Mouse (Mus musculus) fat pad, adult 2 months (tissue): ENCODE data around the gene Mier2.

ENCODE experiments used
- DNase-seq: peaks from one replicate; pipeline ENCODE4 v3.0.0-alpha.2; 2011; ENCODE audit warnings: low read depth, low spot score; ENCODE audit errors: extremely low read depth

Gene Mier2

DNA sequence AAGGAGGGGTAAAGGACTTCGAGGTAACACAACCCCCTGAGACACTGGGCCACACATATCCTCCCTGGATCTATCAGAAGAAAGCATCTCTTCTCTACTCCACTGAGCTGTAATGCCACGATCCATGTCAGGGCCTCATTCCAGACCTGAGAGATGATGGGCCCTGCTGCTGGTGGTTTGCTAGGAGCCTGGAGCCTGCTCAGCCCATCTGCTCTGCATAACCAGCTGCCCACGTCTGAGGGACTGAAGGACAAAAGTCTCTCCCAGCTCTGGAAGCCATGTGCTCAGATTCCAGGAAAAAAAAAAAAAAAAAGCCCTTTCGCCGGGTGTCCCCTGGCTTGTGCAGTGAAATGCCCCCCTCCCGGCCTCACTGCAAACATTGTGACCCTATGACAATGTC is 20.8 kb upstream of the Mier2 start:
- DNase-seq = no peak

DNA sequence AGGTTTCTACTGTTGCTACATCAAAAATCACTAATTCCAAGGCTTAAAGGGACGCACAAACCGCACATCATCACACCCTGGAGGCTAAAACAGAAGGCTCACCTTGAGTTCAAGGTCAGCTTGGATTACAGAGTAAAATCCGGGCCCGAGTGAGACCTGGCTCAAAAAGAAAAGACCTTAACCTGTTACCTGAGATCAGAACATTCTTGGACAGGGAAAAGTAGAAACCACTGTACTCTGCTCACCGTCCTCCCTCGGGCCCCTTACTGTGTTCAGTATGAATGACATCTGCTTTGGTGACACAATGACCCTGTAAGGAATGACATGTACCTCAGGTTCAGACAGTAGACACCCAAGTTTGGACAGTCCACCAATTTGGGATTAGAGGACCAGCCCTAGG is 19.8 kb upstream of the Mier2 start:
- no peak for DNase-seq

DNA sequence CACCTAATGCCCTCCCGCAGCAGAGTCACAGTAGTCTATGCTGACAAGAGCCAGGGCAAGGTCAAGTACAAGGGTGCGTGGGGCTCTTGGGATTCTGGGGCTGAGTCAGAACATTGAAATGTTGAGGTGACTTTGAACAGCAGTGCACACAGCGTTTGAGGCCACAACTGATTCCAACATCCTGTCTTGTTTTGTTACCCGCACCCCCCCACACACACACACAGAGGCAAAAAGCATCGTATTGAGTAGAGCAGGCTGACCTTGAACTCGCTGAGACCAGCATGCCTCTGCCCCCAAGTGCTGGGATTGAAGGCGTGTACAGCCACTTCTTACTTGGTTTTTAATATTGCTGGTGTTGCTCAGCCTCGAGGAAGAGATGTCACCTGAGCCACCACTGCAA is 19.4 kb upstream of the Mier2 start:
- DNase-seq = no peak

DNA sequence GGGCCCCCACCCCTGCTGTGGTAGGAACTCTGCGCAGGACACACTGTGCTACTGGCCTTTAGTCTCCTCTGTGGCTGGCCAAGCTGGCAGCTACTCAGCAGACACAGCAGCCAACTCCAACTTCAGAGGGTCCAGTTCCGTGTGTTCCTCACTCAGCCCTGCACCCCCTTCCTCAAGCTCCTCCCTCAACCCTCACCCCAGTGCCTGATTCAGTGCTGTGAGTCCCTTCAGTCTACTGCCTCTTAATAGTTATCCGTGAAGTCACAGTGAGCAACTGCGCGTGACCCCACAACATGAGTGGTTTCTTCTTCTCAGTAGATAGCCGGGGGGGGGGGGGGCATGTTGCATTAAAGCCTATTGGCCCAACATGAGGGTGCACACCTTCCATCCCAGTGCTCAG is 18.6 kb upstream of the Mier2 start:
- DNase-seq = no peak

DNA sequence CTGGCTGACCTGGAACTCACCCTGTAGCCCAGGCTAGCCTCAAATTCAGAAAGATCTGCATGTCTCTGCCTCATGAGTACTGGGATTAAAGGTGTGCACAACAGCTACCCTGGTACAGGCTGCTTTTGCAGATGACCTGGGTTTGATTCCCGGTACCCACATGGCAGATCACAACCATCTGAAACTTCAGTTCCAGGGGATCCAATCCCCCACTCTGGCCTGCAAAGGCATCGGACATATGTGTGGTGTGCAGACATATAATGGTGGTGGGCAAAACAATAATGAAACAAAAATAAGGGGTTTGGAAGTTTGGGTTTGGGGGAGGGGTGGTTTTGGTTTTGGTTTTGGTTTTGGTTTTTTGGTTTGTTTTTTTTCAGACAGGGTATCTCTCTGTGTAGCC is 16.3 kb upstream of the Mier2 start:
- DNase-seq = no peak

DNA sequence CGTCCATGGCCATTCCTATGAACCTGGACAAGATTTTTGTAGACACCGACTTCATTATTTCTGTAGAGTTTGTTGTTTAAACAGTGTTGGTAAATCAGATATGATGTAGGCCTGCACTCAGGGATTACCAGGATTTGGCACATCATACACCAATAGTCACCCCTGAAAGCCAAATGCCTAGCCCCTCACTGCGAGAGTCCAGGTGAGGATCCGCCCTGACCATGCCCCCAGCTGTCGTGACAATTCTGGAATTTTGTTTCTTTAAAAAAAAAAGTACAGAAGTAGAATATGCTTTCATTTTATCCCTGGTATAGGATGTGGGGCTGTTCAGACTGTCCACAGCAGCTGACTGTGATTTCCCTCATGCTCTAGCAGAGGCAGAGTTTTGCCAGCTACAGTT is 14.9 kb upstream of the Mier2 start:
- DNase-seq = no peak

DNA sequence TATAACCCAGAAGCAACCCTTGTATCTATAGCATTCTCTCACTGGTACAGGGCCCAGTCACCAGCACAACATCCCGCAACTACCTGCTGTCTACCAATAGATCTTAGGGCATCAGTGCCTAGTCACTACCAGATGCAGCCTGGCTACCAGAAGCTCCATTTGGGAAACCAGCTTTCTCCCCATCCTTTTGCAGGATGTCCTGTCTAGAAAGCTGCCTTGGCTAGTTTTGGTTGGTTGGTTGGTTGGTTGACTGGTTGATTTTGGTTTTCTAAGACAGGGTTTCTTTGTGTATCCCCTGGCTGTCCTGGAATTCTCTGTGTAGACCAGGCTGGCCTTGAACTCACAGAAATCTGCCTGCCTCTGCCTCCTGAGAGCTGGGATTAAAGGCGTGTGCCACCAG is 4.7 kb upstream of the Mier2 start:
- DNase-seq = no peak

DNA sequence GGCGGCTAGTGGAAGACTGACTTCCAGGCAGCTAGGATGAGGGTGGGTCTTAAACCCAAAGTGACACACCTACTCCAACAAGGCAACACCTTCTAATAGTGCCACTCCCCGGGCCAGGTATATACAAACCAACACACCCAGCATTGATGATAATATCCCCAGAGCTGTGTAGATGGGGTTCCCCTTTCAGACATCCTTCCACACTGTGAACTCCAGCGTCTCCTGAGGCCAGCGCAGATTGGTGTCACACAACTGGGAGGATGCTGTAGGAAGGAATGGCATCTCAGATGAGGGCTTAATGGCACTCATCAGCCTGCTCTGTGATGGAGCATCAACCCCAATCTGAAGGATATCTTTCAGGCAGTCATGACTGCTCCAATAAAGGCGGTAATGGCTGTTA is 2.5 kb upstream of the Mier2 start:
- DNase-seq = no peak

DNA sequence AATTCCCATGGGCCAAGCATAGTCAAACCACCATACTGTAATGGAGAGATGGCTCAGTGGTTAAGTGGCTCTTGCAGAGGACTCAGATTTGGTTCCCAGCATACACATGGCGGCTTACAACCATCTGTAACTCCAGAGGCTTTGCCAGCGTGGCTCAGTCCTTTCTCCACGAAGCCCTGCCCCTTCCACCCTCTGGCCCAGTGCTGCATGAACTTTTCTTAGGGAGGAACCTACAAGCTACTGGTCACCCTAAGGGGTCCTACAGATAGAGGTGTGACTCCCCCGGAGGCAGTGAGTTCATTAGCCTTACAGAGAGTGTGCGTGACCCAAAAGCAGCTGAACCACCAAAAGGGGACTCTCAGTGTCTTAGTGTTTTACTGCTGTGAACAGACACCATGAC is 2.0 kb upstream of the Mier2 start:
- no peak for DNase-seq

DNA sequence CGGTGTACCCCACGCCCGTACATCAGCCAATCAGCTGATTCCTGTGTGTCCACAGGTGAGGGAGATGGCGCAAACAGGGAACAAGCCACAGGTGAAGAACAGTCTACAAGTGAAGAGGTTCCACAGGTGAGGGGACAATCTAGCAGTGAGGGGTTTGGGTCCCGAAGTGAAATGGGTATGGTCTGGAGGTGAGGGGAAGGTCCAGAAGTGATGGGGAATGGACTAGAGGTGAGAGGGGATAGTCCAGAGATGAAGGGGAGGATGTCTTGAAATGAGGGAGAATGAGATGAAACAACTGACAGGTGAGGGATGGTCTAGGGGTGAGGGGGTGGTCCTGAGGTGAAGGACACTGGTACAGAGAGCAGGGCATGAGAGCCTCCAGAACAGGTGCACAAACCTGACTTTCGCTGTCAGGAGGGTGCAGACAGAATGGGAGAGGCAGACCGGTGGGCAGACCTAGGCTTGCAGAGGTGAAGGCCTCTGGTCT is 282 bp upstream of the Mier2 start:
- no peak for DNase-seq

DNA sequence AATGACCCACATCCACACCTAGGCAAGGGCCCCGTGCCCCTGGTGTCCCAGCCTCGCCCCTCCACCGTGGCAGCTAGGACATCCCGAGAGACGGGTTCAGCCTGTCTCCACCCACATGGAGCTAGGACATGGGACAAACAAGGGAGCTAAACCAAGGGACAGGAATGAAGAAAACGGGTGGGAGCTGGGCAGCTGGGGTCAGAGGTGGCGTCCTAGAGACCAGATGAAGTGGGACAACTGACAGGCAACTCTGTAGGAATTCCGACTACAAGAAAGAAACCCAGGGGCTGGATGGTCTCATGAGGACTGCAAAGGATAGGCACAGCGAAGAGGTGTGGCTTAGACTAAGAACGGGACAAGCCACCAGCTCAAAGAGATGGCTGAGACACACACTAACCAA is 1.3 kb downstream of the Mier2 start:
- DNase-seq = no peak

DNA sequence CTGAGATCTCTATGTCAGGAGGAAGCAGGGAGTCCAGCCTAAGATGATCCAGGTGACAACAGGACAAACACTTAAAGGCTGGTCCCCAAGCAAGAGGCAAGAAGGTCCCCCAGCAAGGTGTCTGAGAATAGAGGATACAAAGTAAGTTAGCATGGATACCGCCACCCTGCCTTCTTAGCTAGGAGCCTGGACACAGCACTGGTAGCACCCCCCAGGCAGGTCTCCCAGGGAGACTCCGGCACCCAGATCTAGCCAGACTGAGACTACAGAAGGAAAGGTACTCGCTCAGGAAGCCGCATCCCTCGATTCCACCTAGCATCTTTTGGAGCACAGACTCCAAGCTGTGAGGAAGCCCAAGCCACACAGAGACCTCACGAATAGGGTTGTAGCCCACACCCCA is 1.8 kb downstream of the Mier2 start:
- DNase-seq = no peak

DNA sequence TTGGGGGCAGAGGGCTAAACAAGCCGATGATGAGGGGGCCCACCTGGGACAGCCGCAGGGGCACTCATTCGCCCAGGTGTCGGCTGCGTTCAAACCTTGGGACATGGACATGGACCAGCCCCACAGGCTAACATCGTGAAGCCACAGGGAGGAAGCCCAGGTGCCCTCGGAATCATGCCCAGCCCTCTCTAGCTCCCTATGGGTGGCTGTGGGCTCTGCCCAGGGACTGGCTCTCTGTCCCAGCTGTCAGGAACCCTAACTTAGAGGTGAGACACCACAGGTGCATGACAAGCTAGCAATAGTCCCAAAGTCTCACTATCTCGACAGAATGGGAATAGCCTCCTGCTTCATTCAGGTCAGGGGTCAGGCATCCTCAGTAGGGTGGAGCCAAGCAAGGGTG is 2.5 kb downstream of the Mier2 start:
- no peak for DNase-seq

DNA sequence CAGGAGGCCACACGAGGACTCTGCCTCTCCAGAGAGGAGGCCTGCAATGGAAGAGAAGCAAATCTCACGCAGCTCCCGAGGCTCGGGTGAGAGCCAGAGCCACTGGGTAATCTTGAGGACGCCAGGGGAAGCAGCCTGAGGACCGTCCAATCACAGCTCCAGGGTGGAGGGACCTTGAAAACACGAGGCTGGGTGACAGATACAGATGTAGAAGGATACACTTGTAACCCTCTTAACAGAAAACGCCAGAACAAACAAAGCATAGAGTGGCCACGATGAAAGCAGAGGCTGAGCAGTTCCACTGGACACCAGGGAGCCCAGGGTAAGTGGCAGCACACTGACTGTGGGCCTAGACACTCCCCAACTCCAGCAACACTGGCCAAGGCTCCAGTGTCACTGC is 4.6 kb downstream of the Mier2 start:
- DNase-seq = no peak

DNA sequence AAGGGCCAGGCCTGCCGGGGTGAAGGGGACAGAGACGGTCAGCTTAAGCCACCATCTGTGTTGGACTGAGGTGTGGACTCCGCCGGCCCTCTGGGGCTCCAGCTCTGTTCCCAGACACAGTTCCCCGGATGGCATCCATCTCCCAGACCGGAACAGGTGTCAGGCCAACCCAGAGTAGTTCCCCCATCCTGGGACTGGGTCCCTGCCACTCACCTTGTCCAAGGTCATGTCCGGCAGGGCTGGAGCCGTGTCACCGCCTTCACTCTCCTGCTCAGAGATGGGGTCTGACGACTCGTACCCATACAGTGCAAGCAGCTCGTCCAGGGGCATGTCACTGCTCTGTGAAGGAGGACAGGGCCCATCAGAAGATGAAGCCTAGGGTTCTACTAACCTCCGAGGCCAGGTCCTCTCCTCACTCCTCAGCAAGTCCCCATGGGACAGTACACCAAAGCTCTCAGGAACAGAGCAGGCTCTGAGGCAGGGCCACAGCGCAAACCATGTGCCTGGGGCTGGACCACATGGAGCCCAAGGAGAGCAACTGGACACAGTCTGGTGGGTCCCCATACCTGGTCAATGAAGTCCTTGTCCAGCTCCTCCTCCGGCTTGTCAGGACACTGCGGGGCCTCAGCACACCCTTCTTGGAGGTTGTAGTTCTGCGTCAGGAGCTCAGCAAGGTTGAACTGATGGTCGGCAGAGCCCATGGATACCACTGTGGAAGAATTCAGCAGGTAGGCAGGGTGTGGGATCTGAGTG is 5.9 kb downstream of the Mier2 start:
- no peak for DNase-seq

DNA sequence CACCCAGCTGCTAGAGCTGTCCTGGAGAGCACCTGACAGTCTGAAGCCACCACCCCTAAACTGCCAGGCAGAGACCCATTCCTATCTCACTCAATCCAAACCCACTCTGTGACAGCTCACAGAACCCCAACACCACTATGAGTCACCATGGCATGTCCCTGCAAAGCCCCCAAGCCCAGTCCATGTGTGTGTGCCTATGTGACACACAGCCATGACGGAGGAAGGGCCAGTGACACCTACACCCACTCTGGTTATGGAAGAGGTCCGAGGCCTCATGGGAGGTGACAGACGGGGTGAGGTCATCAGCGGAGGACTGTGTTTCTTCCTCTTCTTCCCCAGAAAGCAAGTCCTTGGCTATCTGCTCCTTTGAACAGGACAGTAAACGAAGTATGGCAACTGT is 6.5 kb downstream of the Mier2 start:
- DNase-seq = no peak

DNA sequence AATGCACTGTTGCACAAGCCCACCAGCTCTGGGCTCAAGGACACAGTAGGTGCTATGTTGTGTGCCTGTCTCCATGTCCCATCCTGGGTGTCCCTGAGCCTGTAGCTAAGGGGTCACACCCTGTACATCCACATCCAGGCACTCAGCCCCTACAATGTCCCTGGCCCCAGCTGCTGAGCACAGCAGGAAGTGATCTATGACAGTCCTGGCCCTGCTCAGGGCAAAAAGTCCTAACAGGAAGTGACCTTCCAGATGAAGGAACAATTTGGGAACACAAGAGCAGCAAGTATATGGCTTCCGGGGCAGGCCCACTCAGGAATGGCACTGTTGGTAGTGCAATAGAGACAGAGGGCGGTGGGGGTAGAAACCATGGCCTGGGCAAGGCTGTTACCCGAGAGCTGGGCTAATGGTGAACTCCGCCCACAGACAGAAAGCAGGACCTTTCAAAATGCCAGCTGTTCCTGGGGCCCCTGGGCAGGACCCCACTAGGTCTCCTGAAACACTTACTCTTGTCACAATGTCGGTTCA is 7.8 kb downstream of the Mier2 start:
- DNase-seq = no peak

DNA sequence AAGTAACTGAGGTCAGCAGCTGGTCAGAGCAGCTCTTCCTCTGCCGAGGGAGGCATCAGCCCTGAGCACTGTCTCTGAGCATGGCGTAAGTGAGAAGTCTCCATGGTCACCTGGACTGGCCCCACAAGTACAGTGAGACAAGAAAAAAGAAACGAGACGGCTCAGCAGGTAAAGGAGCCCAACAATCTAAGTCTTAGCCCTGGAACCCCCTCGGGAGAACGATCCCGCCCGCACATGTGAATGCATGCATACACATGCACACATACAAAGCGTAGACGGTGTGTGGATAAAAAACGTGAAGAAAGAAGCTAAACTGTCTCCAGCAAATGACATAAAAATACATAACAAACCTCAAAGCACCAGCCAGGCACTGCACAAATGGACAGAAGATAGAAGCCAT is 8.5 kb downstream of the Mier2 start:
- DNase-seq = no peak

DNA sequence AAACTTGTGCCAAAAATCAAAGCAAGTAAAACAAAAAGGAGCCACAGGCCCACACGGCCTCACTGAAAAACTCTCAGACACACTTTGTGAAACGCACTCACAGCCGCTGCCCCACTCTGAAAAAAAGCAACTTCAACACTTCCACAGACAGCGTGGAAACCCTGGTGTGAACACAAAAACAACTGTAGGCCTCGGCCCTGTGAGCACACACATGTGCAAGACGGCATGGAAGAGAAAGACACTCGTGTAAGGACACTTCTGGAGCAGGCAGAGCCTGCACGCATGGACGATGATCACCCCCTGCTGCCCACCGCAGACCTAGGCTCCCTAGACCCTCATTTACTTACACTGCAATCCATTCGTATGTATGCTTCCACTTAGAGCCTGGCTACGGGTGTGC is 9.1 kb downstream of the Mier2 start:
- no peak for DNase-seq

DNA sequence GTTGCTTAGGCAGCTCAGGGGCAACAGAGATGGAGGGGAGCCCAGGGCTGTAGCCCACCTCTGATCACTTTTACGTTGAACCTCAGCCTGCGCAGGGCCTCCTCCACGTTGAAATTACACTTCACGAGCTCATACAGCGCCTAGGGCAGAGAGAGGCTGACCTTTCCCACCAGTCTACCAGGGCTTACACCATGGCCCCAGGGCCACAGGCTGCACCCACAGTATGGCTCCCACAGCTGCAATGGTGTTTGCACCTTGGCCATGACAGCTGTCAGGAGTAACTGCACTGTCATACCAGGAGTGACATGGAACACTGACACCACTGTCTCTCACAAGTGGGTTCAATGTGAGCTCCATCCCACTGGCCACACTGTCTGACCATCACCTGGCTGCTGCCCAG is 10.4 kb downstream of the Mier2 start:
- DNase-seq = no peak

DNA sequence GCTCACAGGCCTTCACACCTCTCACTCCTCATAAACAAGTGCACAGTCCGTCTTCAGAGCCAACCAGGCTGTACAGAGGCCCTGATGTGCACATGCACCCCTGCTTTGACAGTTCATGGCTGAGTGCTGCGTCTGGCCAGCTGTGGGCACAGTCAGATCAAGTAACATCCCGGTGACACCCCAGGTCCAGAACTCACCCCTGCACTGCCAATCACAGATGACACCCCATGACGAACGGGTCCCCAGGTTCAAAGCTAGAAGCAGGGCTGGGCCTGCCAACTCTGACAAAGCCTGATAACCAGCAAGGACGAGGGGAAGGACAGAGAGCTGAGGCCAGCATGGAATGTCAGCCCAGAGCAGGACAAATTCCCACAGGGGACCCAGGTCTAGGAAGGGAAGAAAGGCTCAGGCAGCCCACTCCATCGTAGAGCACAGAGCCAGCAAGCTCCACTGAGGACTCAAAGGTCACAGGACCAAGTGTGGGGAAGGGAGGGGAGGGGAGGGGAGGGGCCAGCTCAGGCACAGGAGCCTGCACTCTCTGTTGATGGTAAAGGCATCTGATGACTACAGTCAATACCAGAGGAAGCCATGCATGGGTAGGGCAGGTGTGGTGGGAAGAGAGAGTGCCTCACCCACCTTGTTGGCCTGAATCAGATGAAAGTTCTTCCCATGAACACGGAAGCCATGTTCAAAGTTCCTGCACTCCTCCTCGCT is 11.0 kb downstream of the Mier2 start:
- DNase-seq = no peak

DNA sequence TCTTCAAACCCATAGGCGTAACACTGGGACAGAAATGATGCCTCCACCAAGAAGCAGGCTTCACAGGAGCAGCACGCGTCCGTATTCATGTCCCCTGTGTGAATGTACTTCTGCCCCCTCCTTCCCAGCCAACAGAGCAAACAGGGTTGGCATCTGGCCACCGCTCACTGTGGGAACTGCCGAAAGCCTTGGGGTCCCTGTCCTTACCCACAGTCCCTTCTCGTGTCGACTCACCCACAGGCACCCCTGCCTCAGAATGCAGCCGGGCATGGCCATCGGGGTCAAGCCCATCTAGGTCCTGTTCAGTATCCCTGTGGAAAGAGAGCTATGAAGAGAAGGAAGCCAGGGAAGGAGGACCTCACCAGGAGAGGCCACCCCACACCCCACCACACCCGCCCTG is 12.8 kb downstream of the Mier2 start:
- no peak for DNase-seq

DNA sequence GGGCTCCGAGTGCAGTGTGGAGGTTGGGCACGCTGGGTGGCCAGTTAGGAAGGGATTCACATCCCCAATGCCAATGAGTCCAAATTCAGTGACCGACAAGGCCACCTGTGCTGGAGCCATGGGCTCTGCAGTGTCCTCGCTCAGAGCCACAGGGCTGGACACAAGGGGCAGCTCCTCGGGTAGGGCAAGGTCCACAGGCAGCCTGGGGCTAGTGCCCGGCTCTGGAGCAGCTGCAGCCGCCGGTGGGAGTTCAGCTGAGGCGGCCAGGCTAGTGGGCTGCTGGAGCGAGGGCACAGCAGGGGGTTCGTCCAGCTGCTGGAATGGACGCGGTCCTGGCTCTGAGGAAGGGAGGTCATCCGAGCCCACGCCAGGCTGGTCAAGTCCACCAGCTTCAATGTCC is 13.5 kb downstream of the Mier2 start:
- no peak for DNase-seq
